Mouse (Mus musculus) 416B (cell line): Measurements from ENCODE around the gene Gm4952.
"Not testable (repeated sequence)": the region's sequence is repeated elsewhere in the genome, so short reads cannot be mapped to it uniquely, and the experiment has no call there.

Experiments used
- DNase-seq: peaks from one replicate; pipeline ENCODE4 v3.0.0; 2011; ENCODE audit warnings: low read depth

The Gm4952 gene

DNA sequence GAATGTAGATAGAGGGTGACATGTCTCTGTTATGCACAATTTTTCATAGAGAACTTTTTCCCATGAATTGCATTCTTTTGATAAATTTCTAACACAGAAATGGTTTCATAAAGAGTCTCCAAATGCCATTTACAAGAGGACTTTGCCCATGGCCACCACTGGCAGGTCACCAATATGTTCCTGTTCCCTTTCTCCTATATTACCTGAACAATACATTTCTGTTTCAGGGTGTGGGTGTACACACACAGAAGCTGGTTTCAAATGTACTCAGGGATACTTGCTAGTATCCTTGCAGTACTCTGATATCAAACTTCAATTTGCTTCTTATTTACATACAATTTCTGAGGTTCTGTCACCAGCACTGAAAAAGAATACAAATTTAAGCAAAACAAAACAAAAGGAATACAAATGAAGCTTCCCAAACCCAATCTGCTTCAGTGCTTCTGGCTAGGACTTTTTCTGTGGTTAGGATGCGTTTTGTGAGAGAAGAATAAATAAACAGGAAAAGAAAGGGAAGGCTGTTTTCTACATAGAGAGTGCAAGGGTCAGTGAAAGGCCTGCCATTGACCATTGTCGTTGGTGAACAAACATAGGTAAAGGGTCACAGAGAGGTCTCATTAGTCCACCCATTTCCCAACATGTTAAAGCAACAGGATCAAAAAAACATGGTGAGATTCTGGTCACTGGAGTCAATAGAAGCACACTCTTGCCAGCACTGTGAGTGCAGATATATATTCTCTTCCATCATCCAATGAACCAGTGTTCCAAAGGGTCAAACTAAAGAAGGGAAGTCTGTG, 1.1 kb downstream of the Gm4952 start:
- DNase-seq = no peak

- no peak for DNase-seq
Observed at GRCm38 (mm10) chr19:12608336-12608735, 8.6 kb downstream of the Gm4952 start.

GRCm38 (mm10) chr19:12613646-12614045, 13.9 kb downstream of the Gm4952 start:
- no peak for DNase-seq

DNA sequence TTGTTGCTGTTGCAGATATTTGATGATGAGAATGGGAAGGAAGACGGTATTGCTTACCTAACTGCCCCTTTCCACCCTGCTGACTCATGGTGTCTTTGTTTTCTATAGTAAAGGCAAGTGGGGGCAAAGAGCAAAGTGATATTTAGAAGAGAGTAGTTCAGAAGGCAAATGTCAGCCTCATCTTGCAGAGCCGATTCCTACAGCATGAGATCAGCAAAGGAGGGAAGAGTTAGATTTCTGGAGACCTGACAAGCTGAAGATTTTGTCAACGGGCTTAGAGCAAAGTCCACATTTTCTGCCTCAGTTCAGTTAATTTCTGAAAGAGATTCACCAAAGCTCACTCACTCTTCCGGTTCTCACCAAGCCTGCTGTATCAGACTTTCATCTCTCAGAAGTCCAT, 33.4 kb downstream of the Gm4952 start, which contains the start of gene Glyat:
TSS of gene Glyat (plus strand) at position 133 of the 400 bp plus-strand sequence.
- DNase-seq = peak; percentile 87

DNA sequence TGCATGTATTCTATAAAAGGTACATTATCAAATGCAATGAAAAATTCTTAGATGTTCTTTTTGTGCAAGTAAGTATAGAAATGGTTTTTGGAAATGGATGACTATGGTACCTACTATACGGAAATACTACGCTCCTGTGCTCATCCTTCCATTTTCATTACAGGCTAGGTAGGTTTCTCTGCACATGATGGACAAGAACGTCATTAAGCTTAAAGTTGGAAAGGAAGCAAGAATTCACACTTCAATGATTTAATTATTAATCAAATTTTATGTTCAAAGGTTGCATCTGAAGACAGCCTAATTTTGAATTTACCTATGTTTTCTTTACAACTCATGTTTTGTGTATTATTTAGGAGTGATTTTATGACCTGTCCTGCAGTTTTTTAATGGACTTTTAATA, 34.5 kb downstream of the Gm4952 start:
- no peak for DNase-seq

- DNase-seq = peak; percentile 38
Observed at GRCm38 (mm10) chr19:12634963-12635362, 35.2 kb downstream of the Gm4952 start.

- no peak for DNase-seq
Observed at GRCm38 (mm10) chr19:12636863-12637262, 37.1 kb downstream of the Gm4952 start.

- no peak for DNase-seq
Observed at GRCm38 (mm10) chr19:12638049-12638448, 38.3 kb downstream of the Gm4952 start.

- no peak for DNase-seq
Observed at GRCm38 (mm10) chr19:12649511-12649910, 49.7 kb downstream of the Gm4952 start.

DNA sequence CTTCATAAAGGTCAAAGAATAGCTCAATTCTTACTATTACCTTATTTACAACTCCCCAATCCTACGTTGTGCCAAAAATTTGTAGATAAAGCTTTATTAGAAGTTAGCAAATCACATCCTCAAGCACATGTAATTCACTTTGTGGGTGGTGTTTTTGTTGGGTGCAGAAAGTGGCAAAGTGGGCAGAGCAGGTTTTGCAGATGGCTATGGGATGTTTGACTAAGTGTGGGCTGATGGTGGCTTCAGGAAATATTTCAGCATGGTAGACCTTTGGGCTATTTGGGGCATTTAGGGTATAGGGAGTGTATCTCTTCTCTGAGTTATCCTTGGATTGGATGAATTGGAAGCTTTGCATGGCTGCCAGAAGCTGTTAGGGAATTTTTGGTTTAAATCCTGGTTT, 66.4 kb downstream of the Gm4952 start:
- DNase-seq = no peak

DNA sequence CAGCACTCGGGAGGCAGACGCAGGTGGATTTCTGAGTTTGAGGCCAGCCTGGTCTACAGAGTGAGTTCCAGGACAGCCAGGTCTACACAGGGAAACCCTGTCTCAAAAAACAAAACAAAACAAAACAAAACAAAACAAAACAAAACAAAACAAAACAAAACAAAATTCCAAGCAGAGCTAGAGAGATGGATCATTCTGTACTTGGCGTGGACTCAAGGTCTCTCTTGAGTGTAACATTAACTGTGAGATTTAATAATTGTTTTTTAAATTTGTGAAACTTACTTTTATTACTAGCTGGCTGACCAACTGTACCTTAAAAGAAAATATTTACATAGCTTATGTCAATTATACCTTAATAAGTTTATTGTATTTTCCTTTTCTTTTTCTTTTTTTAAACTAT, 68.8 kb downstream of the Gm4952 start:
- not testable (repeated sequence) for DNase-seq

DNA sequence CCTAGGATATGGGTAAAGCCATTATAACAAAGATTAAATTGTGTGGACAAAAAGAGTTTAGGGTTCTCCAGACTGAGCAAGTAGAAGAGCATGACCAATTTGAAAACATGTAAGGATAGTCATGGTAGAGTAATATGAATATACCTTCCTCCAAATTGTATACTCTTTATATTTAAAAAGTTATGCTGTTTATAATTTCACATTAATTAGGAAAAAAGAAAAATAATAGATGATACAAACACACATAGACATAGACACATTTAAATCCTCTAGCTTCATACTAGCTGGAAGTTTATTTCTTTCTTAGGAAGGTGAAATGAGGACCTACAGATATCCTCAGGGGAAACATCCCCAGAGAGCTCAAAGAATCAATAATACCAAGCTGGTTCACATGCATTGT, 70.4 kb downstream of the Gm4952 start, which contains the start of gene Olfr1442:
TSS of gene Olfr1442 (plus strand) at position 301 of the 400 bp plus-strand sequence.
- no peak for DNase-seq

DNA sequence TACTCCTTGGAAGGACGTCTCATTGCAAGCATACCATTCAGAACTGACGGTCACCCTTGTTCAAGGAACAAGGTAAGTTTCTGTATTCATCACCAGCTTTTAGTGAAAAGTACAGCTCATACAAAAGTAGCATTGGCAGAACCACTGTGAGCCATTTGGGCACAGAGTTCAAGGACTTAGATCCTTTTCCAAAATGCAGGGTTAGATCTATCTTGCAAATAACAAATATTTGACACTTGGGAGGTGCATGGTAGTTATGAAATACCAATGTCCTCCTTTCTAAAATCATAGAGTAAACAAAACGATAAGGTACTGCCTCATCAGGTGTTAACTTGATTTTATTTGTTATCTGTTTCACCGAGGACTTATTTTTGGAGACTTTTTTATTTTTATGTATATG, 71.3 kb downstream of the Gm4952 start:
- DNase-seq = no peak

DNA sequence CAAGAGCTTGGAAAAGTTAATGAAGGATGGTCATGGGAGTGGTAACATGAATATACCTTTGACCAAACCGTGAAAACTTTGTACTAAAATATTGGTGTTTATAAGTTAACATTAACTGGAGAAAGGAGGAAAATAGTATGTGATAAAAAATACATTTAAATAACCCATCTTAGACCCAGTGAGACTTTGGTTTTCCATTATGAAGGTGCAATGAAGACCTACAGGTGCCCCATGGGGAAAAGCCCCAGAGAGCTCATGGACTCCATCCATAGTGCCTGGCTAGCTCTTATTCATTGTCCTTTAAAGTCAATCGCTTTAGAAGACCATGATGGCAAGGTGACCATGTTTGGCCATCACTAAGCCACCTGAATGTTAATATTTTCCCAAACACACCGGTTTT, 78.0 kb downstream of the Gm4952 start, which contains the start of gene Olfr1443:
TSS of gene Olfr1443 (plus strand) at position 301 of the 400 bp plus-strand sequence.
- DNase-seq = no peak
